18 mouse cellular contexts compared by ENCODE assay signal in genomic region chr2:3138308-3138707, GRCm38 (mm10). TPM values are rescaled to one million over a fixed set of nuclear protein-coding genes. Genes with fewer than 3 reads are reported as not detected.
DNase-seq lines count a peak whose midpoint lies in the region; ATAC-seq and TF ChIP-seq lines count a peak whose summit lies in the region.
"Had no signal": no experiment of that assay in that cellular context is flagged by ENCODE, and none has a peak within 500 bp of the region (broad histone marks: within the 10 kb centered on the region; RNA-seq: fewer than 3 reads in every experiment).

No protein-coding gene starts in this region.

- peak overlapping the region; percentile 51 for H3K27ac ChIP-seq in heart, embryonic 12.5 days (ENCODE audit: poor library complexity, severe bottlenecking)
- no peak overlapping the region for H3K27ac ChIP-seq in liver, adult 2 months (replicated peaks; ENCODE audit: insufficient read depth, low read depth, low read length)
- H3K27ac ChIP-seq in intestine, postnatal 0 days (ENCODE audit: low read depth, low read length), result no peak overlapping the region
- no peak overlapping the region for H3K27ac ChIP-seq in forebrain, embryonic 12.5 days
- no peak overlapping the region for H3K27ac ChIP-seq in forebrain, postnatal 0 days (ENCODE audit: low read depth, low read length)
- H3K27ac ChIP-seq: limb, embryonic 12.5 days; midbrain, embryonic 15.5 days had no signal

- H3K27me3 ChIP-seq in heart, embryonic 12.5 days (replicated peaks), result no peaks in the 10 kb centered on the region
- no peaks in the 10 kb centered on the region for H3K27me3 ChIP-seq in liver, adult 2 months (ENCODE audit: control insufficient read depth, insufficient read depth, low read length)
- H3K27me3 ChIP-seq in intestine, postnatal 0 days (replicated peaks; ENCODE audit: control insufficient read depth, insufficient read depth, low read length), result no peaks in the 10 kb centered on the region
- H3K27me3 ChIP-seq in forebrain, embryonic 12.5 days, result no peaks in the 10 kb centered on the region
- H3K27me3 ChIP-seq in forebrain, postnatal 0 days (ENCODE audit: insufficient read depth, low read length), result no peaks in the 10 kb centered on the region
- H3K27me3 ChIP-seq: embryonic facial prominence, embryonic 13.5 days; limb, embryonic 12.5 days; megakaryocyte, embryonic 14.5 days; midbrain, embryonic 15.5 days had no signal

- DNase-seq in heart, adult 9 months (ENCODE audit: low spot score in 2 of 2), result no peak
- peak; percentile 77 for DNase-seq in liver, adult 2 months (ENCODE audit: extremely low read depth, low read depth, low spot score)
- DNase-seq in liver, result no peak
- DNase-seq in kidney, postnatal 10 days, result peak; percentile 78
- DNase-seq in forebrain, postnatal 0 days, result no peak
- DNase-seq: adrenal gland, adult 2 months; cerebellum, adult 9-11 months; gastrocnemius, postnatal 36 days; layer of hippocampus, adult 9-11 months; right cerebral cortex, adult 18-20 months had no signal

- H3K4me1 ChIP-seq in heart, embryonic 12.5 days (replicated peaks), result peaks cover 69% of the 10 kb centered on the region
- H3K4me1 ChIP-seq in liver, adult 2 months (ENCODE audit: control insufficient read depth, insufficient read depth, low read length), result peaks cover 8% of the 10 kb centered on the region; the same call in 1 of the 2 replicates
- peaks cover 3% of the 10 kb centered on the region; the same call in 1 of the 2 replicates for H3K4me1 ChIP-seq in intestine, postnatal 0 days (replicated peaks; ENCODE audit: control insufficient read depth, insufficient read depth, low read length)
- H3K4me1 ChIP-seq in forebrain, embryonic 12.5 days, result peaks cover 47% of the 10 kb centered on the region
- peaks cover 7% of the 10 kb centered on the region; the same call in 1 of the 2 replicates for H3K4me1 ChIP-seq in forebrain, postnatal 0 days (ENCODE audit: insufficient read depth)

- ATAC-seq in heart, embryonic 12.5 days (ENCODE audit: insufficient number of reproducible peaks, low FRiP score), result no peak
- peak; percentile 34 for ATAC-seq in intestine, postnatal 0 days
- no peak for ATAC-seq in forebrain, embryonic 12.5 days (ENCODE audit: low FRiP score)
- ATAC-seq in forebrain, postnatal 0 days, result no peak
- ATAC-seq: midbrain, embryonic 15.5 days had no signal

- no peak for TF ChIP-seq CTCF in liver, adult 2 months (IDR thresholded peaks at IDR 0.05; ENCODE audit: low read depth, low read length)
- TF ChIP-seq CTCF in intestine, postnatal 0 days (IDR thresholded peaks at IDR 0.05; ENCODE audit: low read depth), result no peak
- no peak for TF ChIP-seq CTCF in forebrain, postnatal 0 days (IDR thresholded peaks at IDR 0.05; ENCODE audit: low read depth)

- H3K36me3 ChIP-seq in heart, embryonic 12.5 days, result no peaks in the 10 kb centered on the region
- no peaks in the 10 kb centered on the region for H3K36me3 ChIP-seq in liver, adult 2 months (ENCODE audit: control insufficient read depth, insufficient read depth, low read length)
- H3K36me3 ChIP-seq in intestine, postnatal 0 days (ENCODE audit: control insufficient read depth, insufficient read depth), result no peaks in the 10 kb centered on the region
- H3K36me3 ChIP-seq in forebrain, embryonic 12.5 days (replicated peaks), result no peaks in the 10 kb centered on the region
- H3K36me3 ChIP-seq in forebrain, postnatal 0 days (ENCODE audit: insufficient read depth), result no peaks in the 10 kb centered on the region
- H3K36me3 ChIP-seq: embryonic facial prominence, embryonic 13.5 days; limb, embryonic 12.5 days; midbrain, embryonic 15.5 days had no signal

- no peak overlapping the region for H3K4me3 ChIP-seq in heart, embryonic 12.5 days
- H3K4me3 ChIP-seq in liver, adult 2 months (ENCODE audit: insufficient read depth, low read depth, low read length), result no peak overlapping the region
- no peak overlapping the region for H3K4me3 ChIP-seq in intestine, postnatal 0 days (ENCODE audit: low read depth, low read length)
- H3K4me3 ChIP-seq in forebrain, embryonic 12.5 days (replicated peaks), result no peak overlapping the region
- H3K4me3 ChIP-seq in forebrain, postnatal 0 days (ENCODE audit: low read depth, low read length), result no peak overlapping the region
- H3K4me3 ChIP-seq: embryonic facial prominence, embryonic 13.5 days; limb, embryonic 12.5 days; megakaryocyte, embryonic 14.5 days; midbrain, embryonic 15.5 days had no signal

- 0 out of 2 replicates have a peak, but pooled peaks cover 2% of the 10 kb centered on the region for H3K79me2 ChIP-seq in liver, adult 2 months (ENCODE audit: control insufficient read depth, insufficient read depth, low read length)

- no peak overlapping the region; the same call in 1 of the 2 replicates for H3K4me2 ChIP-seq in heart, embryonic 12.5 days
- no peak overlapping the region for H3K4me2 ChIP-seq in intestine, postnatal 0 days (replicated peaks; ENCODE audit: low read depth)
- H3K4me2 ChIP-seq in forebrain, embryonic 12.5 days, result no peak overlapping the region
- no peak overlapping the region for H3K4me2 ChIP-seq in forebrain, postnatal 0 days (ENCODE audit: low read depth)
- H3K4me2 ChIP-seq: embryonic facial prominence, embryonic 13.5 days; limb, embryonic 12.5 days; midbrain, embryonic 15.5 days had no signal

- H3K9ac ChIP-seq in heart, embryonic 12.5 days, result no peak overlapping the region
- H3K9ac ChIP-seq in liver, adult 2 months (ENCODE audit: low read depth, low read length), result no peak overlapping the region
- no peak overlapping the region for H3K9ac ChIP-seq in intestine, postnatal 0 days (ENCODE audit: low read depth, low read length)
- H3K9ac ChIP-seq in forebrain, embryonic 12.5 days, result no peak overlapping the region
- H3K9ac ChIP-seq in forebrain, postnatal 0 days, result no peak overlapping the region
- H3K9ac ChIP-seq: embryonic facial prominence, embryonic 13.5 days; limb, embryonic 12.5 days; midbrain, embryonic 15.5 days had no signal

- no peaks in the 10 kb centered on the region for H3K9me3 ChIP-seq in heart, embryonic 12.5 days (replicated peaks)
- no peaks in the 10 kb centered on the region for H3K9me3 ChIP-seq in intestine, postnatal 0 days (ENCODE audit: control insufficient read depth)
- H3K9me3 ChIP-seq in forebrain, embryonic 12.5 days, result no peaks in the 10 kb centered on the region
- H3K9me3 ChIP-seq in forebrain, postnatal 0 days (ENCODE audit: low read length), result no peaks in the 10 kb centered on the region
- H3K9me3 ChIP-seq: embryonic facial prominence, embryonic 13.5 days; limb, embryonic 12.5 days; megakaryocyte, embryonic 14.5 days; midbrain, embryonic 15.5 days had no signal

- no peak for TF ChIP-seq POLR2A in liver, adult 2 months (IDR thresholded peaks at IDR 0.05; ENCODE audit: extremely low read depth, insufficient read depth, low read length)

- WGBS in heart, embryonic 12.5 days, result 47% methylated on average over 2 of the region's 2 CpGs
- 42% methylated on average over 2 of the region's 2 CpGs for WGBS in liver, adult 2 months
- WGBS in intestine, postnatal 0 days, result 26% methylated on average over 2 of the region's 2 CpGs
- WGBS in forebrain, embryonic 12.5 days, result 73% methylated on average over 2 of the region's 2 CpGs
- 62% methylated on average over 2 of the region's 2 CpGs for WGBS in forebrain, postnatal 0 days

RNA-seq across cellular contexts. Expression of gene Fam171a1, which starts 24.3 kb away (rescaled TPM):
- polyA plus RNA-seq in heart, embryonic 12.5 days (2016; fragmentation: Nextera tagmentation; extraction: Ambion mirVana), result 32.8 and 34.3 TPM in 2 replicates
- total RNA-seq in liver, adult 2 months (2014; rRNA removed), result 3.8 and 4.1 TPM in 2 replicates
- 1.8 and 2.2 TPM in 2 replicates for polyA plus RNA-seq in liver, adult 2 months (2012; rRNA removed)
- polyA plus RNA-seq in intestine, postnatal 0 days (2015; fragmentation: Nextera tagmentation; extraction: Ambion mirVana), result 8.4 and 8.6 TPM in 2 replicates
- polyA plus RNA-seq in forebrain, embryonic 12.5 days (2016; fragmentation: Nextera tagmentation; extraction: Ambion mirVana), result 36.8 and 38.5 TPM in 2 replicates
- 43.7 and 53.5 TPM in 2 replicates for total RNA-seq in forebrain, postnatal 0 days (2014; rRNA removed)
- 21.7 and 32.1 TPM in 2 replicates for polyA plus RNA-seq in forebrain, postnatal 0 days (2015; fragmentation: Nextera tagmentation; extraction: Ambion mirVana)
- total RNA-seq: MEL had no signal

Comparison
In these comparisons a context has a peak if more than half of its experiments do, and no peak if none do; other contexts are left out.
1. DNase-seq: peak in liver, adult 2 months (single experiment) and kidney, postnatal 10 days (single experiment); none in heart, adult 9 months (0 of 2), liver (single experiment) and forebrain, postnatal 0 days (single experiment).